Mouse (Mus musculus): ENCODE data around the gene Nisch.

Gene Nisch

DNA sequence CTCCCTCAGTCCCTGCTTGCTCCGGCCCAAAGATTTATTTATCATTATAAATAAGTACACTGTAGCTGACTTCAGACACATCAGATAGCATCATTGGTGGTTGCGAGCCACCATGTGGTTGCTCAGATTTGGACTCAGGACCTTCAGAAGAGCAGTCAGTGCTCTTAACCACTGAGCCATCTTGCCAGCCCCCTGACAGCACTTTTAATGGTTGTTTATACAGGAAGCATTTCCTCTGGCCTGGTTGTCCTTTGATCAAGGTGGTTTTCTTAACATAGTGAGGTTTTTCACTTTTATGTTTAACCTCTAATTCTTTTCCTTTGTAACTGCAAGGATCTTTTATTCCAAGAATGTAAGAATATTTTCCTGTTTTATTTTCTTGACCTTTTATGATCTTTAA lies 22.3 kb downstream of the Nisch start:
- in situ Hi-C loops (cut with MboI, MseI): no loop called here

- in situ Hi-C loops (cut with MboI, MseI): no loop called here
Observed at GRCm38 (mm10) chr14:31193791-31194190, 23.0 kb downstream of the Nisch start.

DNA sequence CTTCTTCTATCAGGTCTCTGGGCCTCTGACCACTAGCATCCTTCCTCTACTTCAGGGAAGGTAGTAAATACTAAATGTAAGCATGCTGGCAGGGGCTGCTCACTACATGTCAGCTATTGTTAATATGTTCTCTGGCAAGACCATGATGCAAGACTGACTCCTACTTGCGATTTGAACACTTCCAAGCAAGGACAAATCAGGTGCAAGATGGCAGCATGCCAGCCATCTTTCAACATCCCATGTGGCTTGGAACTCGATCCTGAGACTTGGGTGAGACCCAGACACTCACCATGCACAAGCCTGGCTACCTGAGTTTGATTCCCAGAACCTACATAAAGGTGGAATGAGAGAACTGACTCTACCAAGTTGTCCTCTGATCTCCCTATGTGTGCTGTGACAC lies 24.8 kb downstream of the Nisch start:
- in situ Hi-C loops (cut with MboI, MseI): no loop called here

DNA sequence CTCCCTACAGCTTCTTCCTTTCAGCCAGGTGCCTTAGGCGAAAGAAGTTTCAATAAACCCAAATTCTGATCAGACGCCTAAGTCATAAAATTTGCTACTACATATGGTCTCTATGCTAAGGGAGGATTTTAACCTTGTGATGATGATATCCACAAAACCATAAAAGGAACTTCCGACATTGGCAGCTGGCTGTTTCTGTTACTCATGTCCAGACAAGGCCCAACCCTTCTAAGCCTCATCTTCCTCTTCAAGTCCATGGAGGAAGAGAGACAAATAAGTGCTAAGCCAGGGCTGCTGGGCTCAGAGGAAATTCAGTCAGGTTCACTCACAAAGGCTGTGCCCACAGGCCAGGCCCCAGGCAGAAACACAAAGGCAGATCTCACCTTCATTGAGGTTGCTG lies 27.4 kb downstream of the Nisch start:
- in situ Hi-C loops (cut with MboI, MseI): no loop called here

DNA sequence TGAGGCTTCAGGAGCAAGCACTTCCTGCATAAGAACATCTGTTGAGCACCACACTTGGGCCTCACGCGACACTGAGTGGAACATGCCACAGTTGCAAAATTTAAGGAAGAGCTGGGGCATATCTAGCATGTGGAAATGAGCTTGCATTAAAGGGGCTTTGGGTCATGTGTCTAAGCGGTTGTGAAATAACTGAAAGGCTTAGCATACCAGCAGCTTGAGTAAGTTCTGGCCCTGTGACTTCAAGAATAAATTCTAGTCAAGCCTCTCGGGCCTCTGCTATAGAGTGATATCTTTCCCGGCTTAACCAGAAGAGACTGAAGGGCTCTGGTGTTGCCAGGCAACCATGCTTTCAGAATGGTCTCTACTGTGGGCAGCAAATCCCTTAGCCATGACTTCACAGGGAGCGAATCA lies 28.0 kb downstream of the Nisch start:
- in situ Hi-C loops (cut with MboI, MseI): no loop called here

- in situ Hi-C loops (cut with MboI, MseI): no loop called here
Observed at GRCm38 (mm10) chr14:31186656-31187055, 30.1 kb downstream of the Nisch start.

DNA sequence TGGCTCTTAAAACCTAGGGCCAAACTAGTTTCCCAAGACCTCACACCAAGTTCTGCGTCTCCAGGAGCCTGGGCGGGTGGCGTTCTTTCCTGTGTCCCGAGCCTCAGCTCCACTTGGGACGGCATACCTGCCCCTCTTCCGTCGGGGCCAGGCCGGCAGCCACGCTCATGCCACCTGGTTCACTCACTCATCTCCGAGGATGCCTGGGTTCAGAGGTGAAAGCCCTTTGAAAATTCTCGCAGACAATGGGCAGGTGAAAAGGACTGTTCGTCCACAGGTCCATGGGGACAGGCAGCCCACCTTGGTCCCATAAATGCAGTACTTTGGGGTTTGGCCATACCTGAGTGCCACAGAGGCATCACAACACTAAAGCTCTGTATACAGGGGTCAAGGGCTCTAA lies 32.6 kb downstream of the Nisch start:
- in situ Hi-C loops (cut with MboI, MseI): no loop called here

DNA sequence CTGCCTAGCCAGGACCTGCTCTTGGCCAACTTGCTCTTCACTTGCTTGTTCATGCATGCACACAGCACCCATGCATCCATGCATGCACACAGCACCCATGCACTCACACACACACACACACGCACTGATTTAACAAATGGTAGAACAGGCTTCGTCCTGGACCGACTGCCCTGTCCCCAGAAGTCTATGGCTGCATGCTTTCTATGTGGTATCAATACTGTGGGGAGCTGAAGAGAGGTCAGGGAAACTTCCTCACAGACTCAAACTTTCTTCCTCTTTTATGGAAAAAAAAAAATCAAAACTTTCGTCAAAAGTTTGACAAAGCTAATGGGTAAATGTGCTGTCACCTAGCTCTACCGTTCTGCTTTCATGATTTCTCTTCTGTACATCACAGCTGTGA lies 33.2 kb downstream of the Nisch start:
- in situ Hi-C loops (cut with MboI, MseI): no loop called here

DNA sequence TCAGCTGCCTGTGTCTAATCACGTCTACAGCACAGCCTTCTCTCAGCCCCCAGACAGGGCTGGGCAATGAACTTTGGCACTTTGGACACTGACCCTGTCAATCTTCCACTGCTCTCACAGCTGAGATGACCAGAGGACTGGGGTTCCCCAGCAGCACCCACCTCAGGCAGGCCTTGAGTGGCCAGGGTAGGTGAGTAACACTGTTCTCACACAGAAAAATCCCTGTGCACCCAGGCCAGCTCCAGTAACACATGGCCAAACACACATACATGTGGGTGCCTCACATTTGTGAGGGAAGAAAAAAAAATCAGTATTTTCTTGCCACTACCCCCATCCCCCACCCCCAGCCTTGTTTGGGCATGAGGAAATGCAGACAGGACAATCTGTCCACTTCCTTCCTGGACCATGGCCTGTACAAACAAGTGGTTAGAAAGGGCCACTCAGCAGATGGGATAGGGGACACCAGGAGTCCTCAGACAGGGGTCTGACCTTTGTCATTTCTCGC lies 33.9 kb downstream of the Nisch start:
- in situ Hi-C loops (cut with MboI, MseI): no loop called here

GRCm38 (mm10) chr14:31181512-31181911 lies 35.2 kb downstream of the Nisch start:
- in situ Hi-C loops (cut with MboI, MseI): no loop called here

DNA sequence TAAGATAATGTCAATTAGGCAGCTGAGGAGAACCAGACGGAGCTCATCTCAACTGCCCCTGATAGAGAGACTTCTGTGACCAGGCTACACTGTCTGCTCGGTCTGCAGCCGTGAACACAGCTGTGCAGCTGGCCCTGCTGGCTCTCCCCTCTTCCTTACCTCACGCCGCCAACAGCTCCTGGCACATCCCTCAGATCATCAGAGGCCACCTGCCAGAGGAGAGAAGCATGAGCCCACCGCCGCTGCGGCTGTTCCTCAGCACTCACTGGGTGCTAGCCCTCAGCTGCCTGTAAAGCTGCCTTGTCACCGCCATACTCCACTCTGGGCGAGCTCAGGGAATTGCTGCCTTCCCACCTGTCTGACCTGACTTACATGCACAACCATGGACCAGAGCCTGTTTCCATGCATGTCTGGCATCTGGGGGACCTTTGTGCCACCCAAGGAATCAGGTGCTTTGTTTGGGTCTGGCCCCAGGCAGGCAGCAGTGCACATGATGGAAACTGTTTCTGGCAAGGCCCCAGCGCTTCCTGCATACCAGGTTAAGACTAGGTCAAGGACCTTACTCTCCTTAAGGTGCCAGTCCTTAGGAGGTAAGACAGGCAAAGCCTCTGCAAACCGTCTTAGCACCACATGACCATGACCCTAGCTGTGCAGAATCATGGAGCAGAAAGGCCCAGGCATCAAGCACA lies 36.9 kb downstream of the Nisch start:
- in situ Hi-C loops (cut with MboI, MseI): no loop called here

GRCm38 (mm10) chr14:31177715-31178114 lies 39.0 kb downstream of the Nisch start:
- in situ Hi-C loops (cut with MboI, MseI): no loop called here

GRCm38 (mm10) chr14:31177287-31177686 lies 39.5 kb downstream of the Nisch start:
- in situ Hi-C loops (cut with MboI, MseI): no loop called here

GRCm38 (mm10) chr14:31173537-31173936 lies 43.2 kb downstream of the Nisch start:
- in situ Hi-C loops (cut with MboI, MseI): no loop called here

- in situ Hi-C loops (cut with MboI, MseI): no loop called here
Observed at GRCm38 (mm10) chr14:31172781-31173455, 43.8 kb downstream of the Nisch start.

GRCm38 (mm10) chr14:31171821-31172220 lies 44.9 kb downstream of the Nisch start:
- in situ Hi-C loops (cut with MboI, MseI): no loop called here

GRCm38 (mm10) chr14:31171386-31171785 lies 45.4 kb downstream of the Nisch start:
- in situ Hi-C loops (cut with MboI, MseI): no loop called here

DNA sequence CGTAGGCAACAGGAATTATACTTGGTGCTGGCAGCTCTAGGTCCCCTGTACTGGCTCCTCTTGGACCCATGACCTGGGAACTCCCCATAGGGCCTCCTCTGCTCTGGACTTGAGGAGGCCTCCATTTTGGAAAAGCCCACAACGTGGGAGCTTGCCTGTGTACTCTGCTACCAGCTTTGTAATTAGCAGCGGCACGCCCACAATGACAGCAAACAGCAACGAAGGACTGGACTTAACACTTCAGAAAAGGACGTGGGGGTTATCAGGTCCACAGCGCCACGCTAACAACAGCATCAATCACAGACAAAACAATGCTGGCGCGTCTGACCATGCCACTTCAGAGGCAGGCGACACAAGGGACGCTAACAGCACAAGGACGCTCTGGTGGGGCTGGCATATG lies 45.8 kb downstream of the Nisch start:
- in situ Hi-C loops (cut with MboI, MseI): no loop called here

- in situ Hi-C loops (cut with MboI, MseI): loop anchor here in 1 of 2 experiments (10.0 kb wide), 1 partner anchor 545 kb away; the partner anchor contains the start of gene Prkcd
Observed at GRCm38 (mm10) chr14:31169508-31169907, 47.2 kb downstream of the Nisch start.

DNA sequence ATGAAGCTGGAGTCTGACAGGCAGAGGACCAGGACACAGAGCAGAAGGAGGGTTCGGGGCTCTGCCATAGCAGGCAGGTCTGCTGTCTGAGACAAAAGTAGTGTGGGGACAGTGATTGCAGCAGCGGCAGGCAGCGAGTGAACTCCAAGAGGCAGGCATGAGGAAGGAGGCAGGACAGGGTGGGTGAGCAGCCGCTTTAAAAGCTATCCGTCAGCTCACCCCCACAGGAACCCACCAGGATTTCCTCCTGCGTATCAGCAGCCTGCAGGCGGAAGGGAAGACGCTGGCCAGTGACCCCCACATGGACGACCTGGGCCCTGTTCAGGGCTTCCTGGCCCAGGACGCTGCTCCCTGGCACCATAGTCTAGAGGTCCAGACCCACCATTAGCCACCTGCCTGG lies 48.3 kb downstream of the Nisch start, which contains the start of gene Stab1:
TSS of gene Stab1 (minus strand) at position 217 of the 400 bp plus-strand sequence.
- in situ Hi-C loops (cut with MboI, MseI): loop anchor here in 1 of 2 experiments (10.0 kb wide), 1 partner anchor 544 kb away; the partner anchor contains the start of gene Prkcd

DNA sequence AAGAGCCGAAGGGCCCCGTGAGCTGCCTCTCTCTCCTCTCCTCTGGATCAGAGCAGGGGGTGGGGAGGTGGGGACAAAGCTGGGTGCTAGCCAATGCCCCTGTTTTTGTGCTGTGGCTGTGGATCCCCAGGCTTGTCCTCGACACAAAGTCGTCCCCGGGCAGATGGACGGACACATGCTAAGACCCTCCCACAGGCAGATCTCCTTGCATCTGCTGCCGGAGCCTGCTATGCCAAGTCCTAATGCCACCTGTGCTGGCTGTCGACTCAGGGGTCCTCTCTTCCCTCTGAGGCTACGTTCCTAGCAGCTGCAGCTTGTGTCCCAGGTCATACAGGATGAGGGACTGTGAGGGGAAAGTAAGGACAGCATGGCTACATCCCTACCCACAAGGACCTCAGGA lies 49.9 kb downstream of the Nisch start:
- in situ Hi-C loops (cut with MboI, MseI): loop anchor here in 1 of 2 experiments (10.0 kb wide), 1 partner anchor 542 kb away; the partner anchor contains the start of gene Prkcd

DNA sequence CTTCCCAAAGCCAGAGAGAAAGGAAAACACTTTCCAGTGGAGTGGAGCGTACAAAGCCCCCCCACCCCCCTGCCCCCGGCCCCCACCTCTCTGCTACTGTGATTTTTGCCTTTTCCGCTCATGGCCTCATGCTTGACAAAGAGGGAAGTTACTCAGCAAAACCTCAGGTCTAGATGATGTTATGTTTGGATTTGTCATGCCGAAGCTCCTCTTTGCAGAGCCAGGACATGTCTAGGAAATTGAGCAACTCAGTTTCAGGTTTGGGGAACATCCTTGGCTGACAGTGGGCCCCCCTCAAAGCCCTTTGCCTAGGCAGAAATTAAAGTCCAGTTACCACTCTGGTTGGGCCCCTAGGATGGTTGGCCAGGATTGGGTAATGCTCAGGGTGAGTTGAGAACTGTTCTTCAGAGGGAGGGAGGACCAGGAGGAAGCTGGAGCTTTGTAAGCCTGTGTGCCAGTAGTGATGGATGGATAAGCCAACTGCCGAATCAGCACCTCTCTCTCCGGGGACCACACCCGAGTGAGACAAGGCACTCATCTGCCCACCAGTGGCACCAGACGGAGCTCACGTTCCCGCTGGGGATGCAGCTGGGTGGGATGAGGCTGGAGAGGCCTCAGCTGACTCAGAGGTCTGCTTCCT lies 50.6 kb downstream of the Nisch start:
- in situ Hi-C loops (cut with MboI, MseI): loop anchor here in 1 of 2 experiments (10.0 kb wide), 1 partner anchor 541 kb away; the partner anchor contains the start of gene Prkcd

All from T-helper 17 cell (primary cell).